Mouse (Mus musculus): ENCODE results near the gene Car1.

DNA sequence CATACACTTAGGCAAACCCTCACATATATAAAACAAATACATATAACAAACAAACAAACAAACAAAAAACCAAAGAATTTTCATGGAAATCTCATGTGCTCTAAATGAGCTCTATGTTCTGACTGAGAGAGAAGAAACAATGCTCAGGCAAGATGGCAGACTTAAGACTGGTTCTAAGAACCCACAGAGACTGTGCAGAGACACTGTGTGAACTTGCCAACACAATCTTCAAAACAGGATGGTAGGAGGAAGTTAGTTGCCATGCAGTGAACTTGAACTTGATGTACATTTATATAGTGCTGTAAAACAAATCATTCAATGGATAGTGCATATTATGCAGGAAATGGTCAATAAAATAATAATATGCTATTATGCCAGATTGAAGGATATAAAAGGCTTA, 1.5 kb downstream of the Car1 start:
- TF ChIP-seq MAX (IDR thresholded peaks at IDR 0.05; ENCODE audit: low read depth) (no peak), USF1 (IDR thresholded peaks at IDR 0.05; ENCODE audit: low read depth) (no peak), E2F4 (IDR thresholded peaks at IDR 0.05; ENCODE audit: insufficient read depth) (no peak), POLR2A (IDR thresholded peaks at IDR 0.05; ENCODE audit: insufficient read length, low read depth) (no peak), MYOG (IDR thresholded peaks at IDR 0.05; ENCODE audit: control insufficient read depth in 1 of 3, insufficient read depth in 1 of 3, insufficient read length in 2 of 3, low read depth in 2 of 3) (no peak)
